Mouse (Mus musculus): Measurements from ENCODE around the gene Lama5. TPM values are rescaled to one million over a fixed set of nuclear protein-coding genes. Genes with fewer than 3 reads are reported as not detected.

Gene Lama5
- total RNA-seq, 1 experiment = 291 TPM

GRCm38 (mm10) chr2:180221051-180221450, 4.6 kb downstream of the Lama5 start:
- in situ Hi-C loops (cut with MboI; ENCODE audit: low sequenced_read_pairs in 2 of 2, unreplicated experiment in 2 of 2) = no loop called here
- Histone ChIP-seq H3K4me1 (ENCODE audit: control insufficient read depth in 2 of 2, insufficient read depth in 2 of 2, low read length in 2 of 2, poor library complexity in 1 of 2) (peaks cover 5 to 62% of the 10 kb centered on the region in 2 experiments; a peak in 3 of 4 replicates), H3K27ac (ENCODE audit: insufficient read depth, low read depth, low read length, poor library complexity, severe bottlenecking) (peak overlapping the region; percentile 9; the same call in 1 of the 2 replicates)

GRCm38 (mm10) chr2:180220165-180220564, 5.5 kb downstream of the Lama5 start:
- Histone ChIP-seq H3K27ac (ENCODE audit: insufficient read depth, low read depth, low read length, poor library complexity, severe bottlenecking) (peak overlapping the region; percentile 80), H3K4me1 (ENCODE audit: control insufficient read depth in 2 of 2, insufficient read depth in 2 of 2, low read length in 2 of 2, poor library complexity in 1 of 2) (peaks cover 5 to 68% of the 10 kb centered on the region in 2 experiments; a peak in 3 of 4 replicates), H3K4me3 (ENCODE audit: insufficient read depth in 1 of 2, low read depth in 1 of 2, low read length in 2 of 2, poor library complexity in 1 of 2, severe bottlenecking in 1 of 2) (peak overlapping the region in 1 of 2 experiments; percentile 3; a peak in 2 of 4 replicates), H3K36me3 (ENCODE audit: control insufficient read depth, insufficient read depth, low read length, poor library complexity, severe bottlenecking) (peaks cover 58% of the 10 kb centered on the region; the same call in 1 of the 2 replicates), H3K9ac (ENCODE audit: insufficient read depth, low read depth, low read length, poor library complexity, severe bottlenecking) (peak overlapping the region; percentile 62), H3K9me3 (ENCODE audit: control insufficient read depth, insufficient read depth, low read depth, low read length) (no peaks in the 10 kb centered on the region)
- TF ChIP-seq ZC3H11A (IDR thresholded peaks at IDR 0.05; ENCODE audit: borderline replicate concordance, low read depth, low read length) = no peak
- no peak for TF ChIP-seq MAFK (IDR thresholded peaks at IDR 0.05; ENCODE audit: insufficient read depth, low read depth, low read length)
- TF ChIP-seq ZNF384 (IDR thresholded peaks at IDR 0.05; ENCODE audit: low read depth, low read length) = no peak
- no peak for TF ChIP-seq HCFC1 (IDR thresholded peaks at IDR 0.05; ENCODE audit: borderline replicate concordance, insufficient read depth, low read length)
- no peak for TF ChIP-seq CHD2 (IDR thresholded peaks at IDR 0.05; ENCODE audit: low read depth, low read length)
- in situ Hi-C loops (cut with MboI; ENCODE audit: low sequenced_read_pairs in 2 of 2, unreplicated experiment in 2 of 2) = no loop called here
- no peak for DNase-seq (ENCODE audit: low read depth, low spot score)

More at GRCm38 (mm10) chr2:180221051-180221450, 4.6 kb downstream of the Lama5 start:
- DNase-seq (ENCODE audit: low read depth, low spot score) = no peak
- peaks cover 50% of the 10 kb centered on the region; the same call in 1 of the 2 replicates for H3K36me3 ChIP-seq (ENCODE audit: control insufficient read depth, insufficient read depth, low read length, poor library complexity, severe bottlenecking)
- H3K9ac ChIP-seq (ENCODE audit: insufficient read depth, low read depth, low read length, poor library complexity, severe bottlenecking) = peak overlapping the region; percentile 17; the same call in 1 of the 2 replicates
- H3K9me3 ChIP-seq (ENCODE audit: control insufficient read depth, insufficient read depth, low read depth, low read length) = no peaks in the 10 kb centered on the region
- no peak overlapping the region for H3K4me3 ChIP-seq (ENCODE audit: insufficient read depth in 1 of 2, low read depth in 1 of 2, low read length in 2 of 2, poor library complexity in 1 of 2, severe bottlenecking in 1 of 2)
- TF ChIP-seq MAFK (IDR thresholded peaks at IDR 0.05; ENCODE audit: insufficient read depth, low read depth, low read length) = no peak
- no peak for TF ChIP-seq CHD2 (IDR thresholded peaks at IDR 0.05; ENCODE audit: low read depth, low read length)
- TF ChIP-seq HCFC1 (IDR thresholded peaks at IDR 0.05; ENCODE audit: borderline replicate concordance, insufficient read depth, low read length) = no peak

GRCm38 (mm10) chr2:180219145-180219943, 6.3 kb downstream of the Lama5 start:
- TF ChIP-seq MAFK (IDR thresholded peaks at IDR 0.05; ENCODE audit: insufficient read depth, low read depth, low read length) (no peak), ZNF384 (IDR thresholded peaks at IDR 0.05; ENCODE audit: low read depth, low read length) (no peak), CHD2 (IDR thresholded peaks at IDR 0.05; ENCODE audit: low read depth, low read length) (no peak), HCFC1 (IDR thresholded peaks at IDR 0.05; ENCODE audit: borderline replicate concordance, insufficient read depth, low read length) (no peak), ZC3H11A (IDR thresholded peaks at IDR 0.05; ENCODE audit: borderline replicate concordance, low read depth, low read length) (no peak)
- Histone ChIP-seq H3K4me3 (ENCODE audit: insufficient read depth in 1 of 2, low read depth in 1 of 2, low read length in 2 of 2, poor library complexity in 1 of 2, severe bottlenecking in 1 of 2) (peak overlapping the region in 1 of 2 experiments; percentile 3; a peak in 2 of 4 replicates), H3K9ac (ENCODE audit: insufficient read depth, low read depth, low read length, poor library complexity, severe bottlenecking) (no peak overlapping the region), H3K4me1 (ENCODE audit: control insufficient read depth in 2 of 2, insufficient read depth in 2 of 2, low read length in 2 of 2, poor library complexity in 1 of 2) (peaks cover 5 to 73% of the 10 kb centered on the region in 2 experiments; a peak in 3 of 4 replicates), H3K27ac (ENCODE audit: insufficient read depth, low read depth, low read length, poor library complexity, severe bottlenecking) (peak overlapping the region; percentile 80), H3K9me3 (ENCODE audit: control insufficient read depth, insufficient read depth, low read depth, low read length) (no peaks in the 10 kb centered on the region), H3K36me3 (ENCODE audit: control insufficient read depth, insufficient read depth, low read length, poor library complexity, severe bottlenecking) (peaks cover 60% of the 10 kb centered on the region; the same call in 1 of the 2 replicates)
- in situ Hi-C loops (cut with MboI; ENCODE audit: low sequenced_read_pairs in 2 of 2, unreplicated experiment in 2 of 2) = no loop called here
- no peak for DNase-seq (ENCODE audit: low read depth, low spot score)

GRCm38 (mm10) chr2:180218677-180219076, 7.0 kb downstream of the Lama5 start:
- H3K9ac ChIP-seq (ENCODE audit: insufficient read depth, low read depth, low read length, poor library complexity, severe bottlenecking) = no peak overlapping the region
- H3K27ac ChIP-seq (ENCODE audit: insufficient read depth, low read depth, low read length, poor library complexity, severe bottlenecking) = no peak overlapping the region
- in situ Hi-C loops (cut with MboI; ENCODE audit: low sequenced_read_pairs in 2 of 2, unreplicated experiment in 2 of 2) = no loop called here
- H3K36me3 ChIP-seq (ENCODE audit: control insufficient read depth, insufficient read depth, low read length, poor library complexity, severe bottlenecking) = peaks cover 61% of the 10 kb centered on the region; the same call in 1 of the 2 replicates
- no peak for DNase-seq (ENCODE audit: low read depth, low spot score)
- TF ChIP-seq MAFK (IDR thresholded peaks at IDR 0.05; ENCODE audit: insufficient read depth, low read depth, low read length) (no peak), ZC3H11A (IDR thresholded peaks at IDR 0.05; ENCODE audit: borderline replicate concordance, low read depth, low read length) (no peak), HCFC1 (IDR thresholded peaks at IDR 0.05; ENCODE audit: borderline replicate concordance, insufficient read depth, low read length) (no peak), ZNF384 (IDR thresholded peaks at IDR 0.05; ENCODE audit: low read depth, low read length) (no peak)
- no peak overlapping the region for H3K4me3 ChIP-seq (ENCODE audit: insufficient read depth in 1 of 2, low read depth in 1 of 2, low read length in 2 of 2, poor library complexity in 1 of 2, severe bottlenecking in 1 of 2)
- no peaks in the 10 kb centered on the region for H3K9me3 ChIP-seq (ENCODE audit: control insufficient read depth, insufficient read depth, low read depth, low read length)
- H3K4me1 ChIP-seq (ENCODE audit: control insufficient read depth in 2 of 2, insufficient read depth in 2 of 2, low read length in 2 of 2, poor library complexity in 1 of 2) = peaks cover 5 to 74% of the 10 kb centered on the region in 2 experiments; a peak in 3 of 4 replicates
